Mouse (Mus musculus): ENCODE results near the gene Proser1. TPM values are rescaled to one million over a fixed set of nuclear protein-coding genes. Genes with fewer than 3 reads are reported as not detected.
A peak's percentile ranks its signal among the peaks of the same experiment; 100 is the strongest.

The Proser1 gene
- 20.8 and 24.8 TPM in 2 replicates for polyA plus RNA-seq (2015; fragmentation: Nextera tagmentation; extraction: Ambion mirVana)

GRCm38 (mm10) chr3:53463046-53463764 lies at the start of gene Proser1, which contains the start of gene Nhlrc3:
Proser1 (plus strand) TSS chr3:53463666.
Nhlrc3 (minus strand) TSS chr3:53463332.
- H3K27me3 ChIP-seq: no peaks in the 10 kb centered on the region
- WGBS: under 1% methylated on average over 52 of the region's 52 CpGs
- H3K4me1 ChIP-seq: peaks cover 45% of the 10 kb centered on the region

GRCm38 (mm10) chr3:53413959-53414358 lies 49.5 kb upstream of the Proser1 start:
- peaks cover 18% of the 10 kb centered on the region for H3K4me1 ChIP-seq
- H3K9me3 ChIP-seq (replicated peaks): no peaks in the 10 kb centered on the region
- no peaks in the 10 kb centered on the region for H3K27me3 ChIP-seq
- H3K9ac ChIP-seq: no peak overlapping the region
- no peak overlapping the region for H3K27ac ChIP-seq
- no peak overlapping the region for H3K4me3 ChIP-seq (replicated peaks)
- ATAC-seq (replicated peaks; ENCODE audit: low FRiP score): no peak
- 52% methylated on average over 3 of the region's 3 CpGs for WGBS
- no peaks in the 10 kb centered on the region for H3K36me3 ChIP-seq
- no peak overlapping the region for H3K4me2 ChIP-seq

More at GRCm38 (mm10) chr3:53463046-53463764, at the start of gene Proser1, which contains the start of gene Nhlrc3:
- H3K4me3 ChIP-seq (replicated peaks): peak within 1 kb of the TSS; percentile 96
- H3K27ac ChIP-seq: peak within 1 kb of the TSS; percentile 93
- ATAC-seq (replicated peaks; ENCODE audit: low FRiP score): peak; percentile 97
- peak within 1 kb of the TSS; percentile 77 for H3K4me2 ChIP-seq
- peak within 1 kb of the TSS; percentile 93 for H3K9ac ChIP-seq
- no peaks in the 10 kb centered on the region for H3K9me3 ChIP-seq (replicated peaks)
- H3K36me3 ChIP-seq: peaks cover 28% of the 10 kb centered on the region

- no peaks in the 10 kb centered on the region for H3K27me3 ChIP-seq
- no peak overlapping the region for H3K27ac ChIP-seq
- WGBS: 64% methylated on average over 5 of the region's 5 CpGs
- H3K4me1 ChIP-seq: peaks cover 18% of the 10 kb centered on the region
- no peaks in the 10 kb centered on the region for H3K36me3 ChIP-seq
- no peak overlapping the region for H3K4me2 ChIP-seq
- ATAC-seq (replicated peaks; ENCODE audit: low FRiP score): no peak
- no peak overlapping the region for H3K9ac ChIP-seq
- no peak overlapping the region for H3K4me3 ChIP-seq (replicated peaks)
- H3K9me3 ChIP-seq (replicated peaks): no peaks in the 10 kb centered on the region
These were observed 47.4 kb upstream of the Proser1 start for GRCm38 (mm10) chr3:53416036-53416506.

GRCm38 (mm10) chr3:53417701-53418100 lies 45.8 kb upstream of the Proser1 start:
- Histone ChIP-seq H3K4me1 (peaks cover 13% of the 10 kb centered on the region), H3K4me2 (no peak overlapping the region), H3K27ac (no peak overlapping the region), H3K9me3 (replicated peaks) (no peaks in the 10 kb centered on the region), H3K4me3 (replicated peaks) (no peak overlapping the region), H3K27me3 (no peaks in the 10 kb centered on the region), H3K9ac (no peak overlapping the region), H3K36me3 (no peaks in the 10 kb centered on the region)
- no peak for ATAC-seq (replicated peaks; ENCODE audit: low FRiP score)
- 68% methylated on average over 7 of the region's 7 CpGs for WGBS

- Histone ChIP-seq H3K4me3 (replicated peaks) (no peak overlapping the region), H3K9ac (no peak overlapping the region), H3K4me1 (no peaks in the 10 kb centered on the region), H3K27me3 (no peaks in the 10 kb centered on the region), H3K36me3 (no peaks in the 10 kb centered on the region), H3K27ac (no peak overlapping the region), H3K9me3 (replicated peaks) (no peaks in the 10 kb centered on the region), H3K4me2 (no peak overlapping the region)
- ATAC-seq (replicated peaks; ENCODE audit: low FRiP score): no peak
- WGBS: 91% methylated on average over 12 of the region's 12 CpGs
These were observed 41.8 kb upstream of the Proser1 start for GRCm38 (mm10) chr3:53421656-53422055.

- H3K27ac ChIP-seq: no peak overlapping the region
- no peaks in the 10 kb centered on the region for H3K36me3 ChIP-seq
- H3K9me3 ChIP-seq (replicated peaks): no peaks in the 10 kb centered on the region
- H3K27me3 ChIP-seq: no peaks in the 10 kb centered on the region
- no peaks in the 10 kb centered on the region for H3K4me1 ChIP-seq
- no peak overlapping the region for H3K4me3 ChIP-seq (replicated peaks)
- no peak for ATAC-seq (replicated peaks; ENCODE audit: low FRiP score)
- 67% methylated on average over 1 of the region's 1 CpGs for WGBS
- H3K4me2 ChIP-seq: no peak overlapping the region
- H3K9ac ChIP-seq: no peak overlapping the region
These were observed 40.8 kb upstream of the Proser1 start for GRCm38 (mm10) chr3:53422691-53423090.

- H3K9me3 ChIP-seq (replicated peaks): no peaks in the 10 kb centered on the region
- H3K36me3 ChIP-seq: no peaks in the 10 kb centered on the region
- 81% methylated on average over 4 of the region's 4 CpGs for WGBS
- H3K4me1 ChIP-seq: no peaks in the 10 kb centered on the region
- no peak overlapping the region for H3K27ac ChIP-seq
- H3K27me3 ChIP-seq: no peaks in the 10 kb centered on the region
- H3K4me2 ChIP-seq: no peak overlapping the region
- no peak overlapping the region for H3K9ac ChIP-seq
- H3K4me3 ChIP-seq (replicated peaks): no peak overlapping the region
- ATAC-seq (replicated peaks; ENCODE audit: low FRiP score): no peak
These were observed 39.9 kb upstream of the Proser1 start for GRCm38 (mm10) chr3:53423576-53423975.

GRCm38 (mm10) chr3:53434610-53435009 lies 28.9 kb upstream of the Proser1 start:
- no peak overlapping the region for H3K4me2 ChIP-seq
- H3K27me3 ChIP-seq: no peaks in the 10 kb centered on the region
- H3K9ac ChIP-seq: no peak overlapping the region
- H3K9me3 ChIP-seq (replicated peaks): no peaks in the 10 kb centered on the region
- WGBS: 78% methylated on average over 3 of the region's 3 CpGs
- H3K36me3 ChIP-seq: no peaks in the 10 kb centered on the region
- H3K4me3 ChIP-seq (replicated peaks): no peak overlapping the region
- ATAC-seq (replicated peaks; ENCODE audit: low FRiP score): no peak
- H3K4me1 ChIP-seq: no peaks in the 10 kb centered on the region
- no peak overlapping the region for H3K27ac ChIP-seq

GRCm38 (mm10) chr3:53436550-53436949 lies 26.9 kb upstream of the Proser1 start:
- H3K4me3 ChIP-seq (replicated peaks): no peak overlapping the region
- no peaks in the 10 kb centered on the region for H3K4me1 ChIP-seq
- 61% methylated on average over 5 of the region's 5 CpGs for WGBS
- no peaks in the 10 kb centered on the region for H3K36me3 ChIP-seq
- no peak overlapping the region for H3K27ac ChIP-seq
- ATAC-seq (replicated peaks; ENCODE audit: low FRiP score): no peak
- H3K27me3 ChIP-seq: no peaks in the 10 kb centered on the region
- no peak overlapping the region for H3K4me2 ChIP-seq
- no peak overlapping the region for H3K9ac ChIP-seq
- H3K9me3 ChIP-seq (replicated peaks): no peaks in the 10 kb centered on the region

- Histone ChIP-seq H3K4me3 (replicated peaks) (no peak overlapping the region), H3K36me3 (peaks cover 20% of the 10 kb centered on the region), H3K9me3 (replicated peaks) (no peaks in the 10 kb centered on the region), H3K27me3 (no peaks in the 10 kb centered on the region), H3K4me2 (no peak overlapping the region), H3K27ac (no peak overlapping the region), H3K4me1 (peaks cover 3% of the 10 kb centered on the region; the same call in 1 of the 2 replicates), H3K9ac (no peak overlapping the region)
- WGBS: 90% methylated on average over 5 of the region's 5 CpGs
- ATAC-seq (replicated peaks; ENCODE audit: low FRiP score): no peak
These were observed 17.9 kb upstream of the Proser1 start for GRCm38 (mm10) chr3:53445540-53445939.

GRCm38 (mm10) chr3:53446801-53447200 lies 16.7 kb upstream of the Proser1 start:
- Histone ChIP-seq H3K4me2 (no peak overlapping the region), H3K4me3 (replicated peaks) (no peak overlapping the region), H3K4me1 (peaks cover 3% of the 10 kb centered on the region; the same call in 1 of the 2 replicates), H3K9ac (no peak overlapping the region), H3K36me3 (peaks cover 32% of the 10 kb centered on the region), H3K27ac (no peak overlapping the region), H3K27me3 (no peaks in the 10 kb centered on the region), H3K9me3 (replicated peaks) (no peaks in the 10 kb centered on the region)
- ATAC-seq (replicated peaks; ENCODE audit: low FRiP score): no peak
- 86% methylated on average over 3 of the region's 3 CpGs for WGBS

GRCm38 (mm10) chr3:53448208-53448607 lies 15.3 kb upstream of the Proser1 start:
- H3K4me2 ChIP-seq: no peak overlapping the region
- H3K27me3 ChIP-seq: no peaks in the 10 kb centered on the region
- H3K9me3 ChIP-seq (replicated peaks): no peaks in the 10 kb centered on the region
- no peak overlapping the region for H3K27ac ChIP-seq
- H3K4me1 ChIP-seq: peaks cover 3% of the 10 kb centered on the region; the same call in 1 of the 2 replicates
- ATAC-seq (replicated peaks; ENCODE audit: low FRiP score): peak; percentile 54; the same call in 1 of the 2 replicates
- H3K4me3 ChIP-seq (replicated peaks): no peak overlapping the region
- peaks cover 46% of the 10 kb centered on the region for H3K36me3 ChIP-seq
- no peak overlapping the region for H3K9ac ChIP-seq
- 16% methylated on average over 2 of the region's 2 CpGs for WGBS

Data from kidney, embryonic 15.5 days (tissue).